Mouse (Mus musculus) ovary, adult 2 months (tissue): ENCODE data around the gene Gfod1. TPM values are rescaled to one million over a fixed set of nuclear protein-coding genes. Genes with fewer than 3 reads are reported as not detected.

Source experiments
- polyA plus RNA-seq: library from polyadenylated mRNA; depleted of rRNA; stranded (reverse); fragments of >200 nt; gene quantifications from 2 replicates; pipeline ENCODE4 v1.2.3, GENCODE M21; 2012; rRNA removed

The Gfod1 gene
- polyA plus RNA-seq = 4.6 and 5.0 TPM in 2 replicates

DNA sequence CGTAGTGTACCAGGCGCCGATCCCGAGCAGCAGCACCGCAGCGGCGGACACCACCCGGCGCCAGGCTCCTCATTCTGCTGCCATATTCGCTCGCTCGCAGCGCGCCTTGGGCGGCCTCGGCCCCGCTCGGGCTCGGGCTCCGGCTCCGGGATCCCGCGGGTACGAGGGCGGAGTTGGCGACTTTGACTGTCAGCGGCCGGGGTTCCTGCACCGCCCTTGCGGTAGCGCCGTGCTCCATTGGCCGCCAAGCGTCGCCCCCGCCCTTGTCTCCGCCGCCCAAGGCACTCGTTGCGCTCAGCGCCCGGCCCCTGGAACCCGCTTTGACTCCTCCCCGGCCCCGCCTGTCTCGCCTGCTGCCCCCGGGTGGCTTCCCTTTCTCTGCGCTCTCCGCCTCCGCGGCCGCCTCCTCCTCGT lies at the start of gene Gfod1:
Gene Gfod1, minus strand, starts transcription at position 155 of the 414 bp plus-strand sequence.

DNA sequence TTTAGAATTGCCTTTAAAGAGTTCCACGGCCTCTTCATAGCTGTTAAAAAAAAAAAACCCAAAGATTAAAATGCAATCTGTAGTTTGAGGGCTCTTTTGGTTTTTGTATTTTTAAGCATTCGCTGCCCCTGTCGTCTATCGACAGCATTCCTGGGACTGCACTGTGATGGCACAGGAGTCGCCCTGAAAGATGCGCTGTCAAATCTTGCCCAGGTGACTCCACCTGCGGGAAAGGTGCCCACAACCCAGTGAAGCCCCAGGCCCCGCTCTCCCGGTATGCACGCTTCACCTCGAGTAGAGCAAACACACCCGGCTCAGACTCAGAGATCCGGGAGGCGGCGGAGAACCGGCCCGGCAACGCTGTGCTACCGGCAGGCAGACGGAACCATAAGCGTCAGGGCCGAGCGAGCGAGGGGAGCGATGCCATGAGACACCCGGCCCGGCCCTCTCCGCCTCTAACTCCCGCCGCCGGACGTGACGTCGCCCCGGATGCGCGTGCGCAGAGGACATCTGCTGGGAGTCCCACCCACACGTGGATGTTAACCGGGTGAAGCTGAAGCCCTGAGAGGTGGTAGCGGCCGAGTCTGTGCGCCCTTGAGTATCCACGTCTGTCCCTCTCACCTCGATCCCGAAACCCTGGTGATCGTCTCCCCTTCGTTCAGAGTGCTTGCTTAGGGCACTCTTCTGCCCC lies 132.8 kb downstream of the Gfod1 start, which contains the start of gene Tbc1d7:
Gene Tbc1d7, minus strand, starts transcription at position 482 of the 691 bp plus-strand sequence.

Other genes with a start within 250 kb of the Gfod1 start
- gene Tbc1d7, start 132.7 kb downstream of the Gfod1 start, polyA plus RNA-seq = 10.6 and 18.6 TPM in 2 replicates
- gene Sirt5, start 61.3 kb upstream of the Gfod1 start, polyA plus RNA-seq = 6.0 and 9.2 TPM in 2 replicates
- gene Nol7, start 94.2 kb upstream of the Gfod1 start, polyA plus RNA-seq = 69.6 and 102 TPM in 2 replicates
- 22.6 and 39.5 TPM in 2 replicates for gene Ranbp9, start 177.1 kb upstream of the Gfod1 start, polyA plus RNA-seq